Mouse (Mus musculus) T-cell, adult 2 months (primary cell): ENCODE measurements around the gene Ap2a1.
A peak's percentile ranks its signal among the peaks of the same experiment; 100 is the strongest.

ENCODE experiments used
- DNase-seq: peaks from one replicate; pipeline ENCODE4 v3.0.0; 2022; ENCODE audit warnings: low spot score

Gene Ap2a1

DNA sequence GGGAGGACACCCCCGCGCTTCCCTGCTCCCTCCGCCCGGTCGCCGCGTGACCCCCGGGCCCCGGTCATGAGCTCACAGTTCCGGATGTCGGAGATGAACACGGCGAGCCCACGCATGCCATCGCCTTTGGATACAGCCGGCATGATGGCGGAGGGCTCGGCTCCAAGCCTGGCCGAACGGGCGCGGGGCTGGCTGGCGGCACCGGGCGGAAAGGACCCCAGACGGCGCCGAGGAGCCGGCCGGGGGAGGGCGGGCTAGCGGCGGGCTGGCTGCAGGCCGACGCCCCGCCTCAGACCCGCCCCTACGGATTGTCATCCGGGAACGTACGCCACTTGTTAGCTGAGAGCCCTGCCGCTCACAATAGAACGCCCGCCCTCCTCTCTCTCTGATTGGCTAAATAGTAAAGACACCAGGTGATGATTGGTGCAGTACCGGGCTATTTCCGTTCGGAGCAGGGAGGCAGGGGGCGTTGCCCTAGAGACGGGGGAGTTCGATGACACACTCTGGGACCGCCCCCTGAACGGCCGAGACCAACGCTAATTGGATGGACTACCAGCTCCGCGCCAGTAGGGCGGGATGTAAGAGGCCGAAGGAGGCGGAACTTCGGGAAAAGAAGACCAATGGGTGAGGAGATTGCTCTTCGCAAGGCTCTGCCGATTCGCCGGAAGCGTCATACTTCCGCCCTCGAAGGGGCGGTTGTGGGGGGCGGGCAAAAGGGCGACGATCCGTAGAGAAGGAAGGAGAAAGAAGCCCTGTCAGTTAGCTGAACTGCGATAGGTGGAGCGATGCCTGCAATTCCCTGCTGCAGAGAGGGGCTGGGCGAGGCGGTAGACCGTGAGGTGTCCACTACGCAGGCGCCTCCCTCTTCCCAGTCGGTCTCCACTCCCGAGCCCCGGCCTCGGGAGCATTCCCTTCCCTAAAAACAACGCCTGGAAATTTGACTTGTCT is at the start of gene Ap2a1:
Gene Ap2a1 (minus strand): TSS at position 293 of the 948 bp plus-strand sequence.
- DNase-seq, result peak; percentile 100

DNA sequence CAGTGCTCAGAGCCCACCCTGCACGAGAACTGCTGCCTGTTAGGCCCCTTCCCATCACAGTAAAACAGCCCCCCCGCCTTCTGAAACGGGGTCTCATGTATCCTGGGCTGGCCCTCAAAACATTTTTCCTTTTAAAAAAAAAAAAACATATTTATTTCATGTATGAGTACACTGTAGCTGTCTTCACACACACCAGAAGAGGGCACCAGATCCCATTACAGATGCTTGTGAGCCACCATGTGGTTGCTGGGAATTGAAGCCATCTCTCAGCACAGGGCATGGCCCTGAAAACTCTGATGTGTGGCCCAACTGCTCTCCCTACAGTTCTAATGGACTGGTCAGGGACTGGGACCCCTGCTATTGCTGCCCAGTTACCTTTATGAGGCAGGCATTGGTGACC is 49.0 kb upstream of the Ap2a1 start:
- no peak for DNase-seq

DNA sequence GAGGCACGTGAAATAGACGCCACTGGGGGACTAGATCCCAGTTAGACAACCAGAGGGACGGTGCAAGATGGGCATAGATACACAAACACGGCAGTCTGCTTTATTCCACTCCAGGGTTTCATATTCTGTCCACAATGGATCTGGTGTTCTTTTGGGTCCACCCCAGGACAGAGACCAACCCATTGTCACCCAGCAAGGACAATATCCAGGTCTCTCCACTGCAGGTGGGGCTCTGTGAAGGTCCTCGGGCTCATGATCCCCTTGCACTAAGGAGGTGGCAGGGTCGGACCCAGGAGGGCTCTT is 45.8 kb upstream of the Ap2a1 start:
- DNase-seq, result no peak

DNA sequence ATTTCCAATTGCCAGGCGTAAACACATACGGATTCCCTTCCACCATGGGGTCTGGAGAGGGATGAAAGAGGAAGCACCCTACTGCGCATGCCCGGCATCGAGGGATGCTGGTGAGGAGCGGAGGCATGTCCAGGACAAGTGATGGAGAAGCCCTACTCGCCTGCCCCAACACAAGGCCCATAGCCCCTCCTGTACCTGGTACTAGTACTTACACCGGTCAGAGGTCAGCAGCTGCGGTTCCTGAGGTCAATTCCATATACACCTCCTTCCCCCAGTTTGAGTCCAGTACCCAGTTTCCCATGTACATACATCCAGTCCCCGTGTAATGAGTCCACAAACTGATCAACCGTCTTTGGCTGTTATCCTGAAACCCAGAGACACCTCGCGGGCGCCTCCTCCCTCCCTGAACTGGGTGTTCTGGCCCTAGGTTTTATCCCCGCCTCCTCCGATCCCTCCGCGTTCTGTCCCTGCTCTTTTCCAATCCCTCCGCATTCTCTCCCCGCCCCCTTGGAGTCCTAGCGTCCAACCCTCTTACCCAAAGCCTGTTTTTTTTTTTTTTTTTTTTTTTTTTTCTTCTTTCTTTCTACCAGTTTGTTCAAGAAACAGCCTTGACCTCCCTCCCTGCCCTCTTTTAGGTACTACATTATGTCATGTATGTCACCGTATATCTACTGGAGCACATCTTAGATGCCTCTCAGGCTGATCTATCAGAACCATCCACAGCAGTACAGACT is 45.3 kb upstream of the Ap2a1 start, which contains the start of gene Cpt1c:
Gene Cpt1c (minus strand): TSS at position 469 of the 734 bp plus-strand sequence.
- DNase-seq, result no peak

DNA sequence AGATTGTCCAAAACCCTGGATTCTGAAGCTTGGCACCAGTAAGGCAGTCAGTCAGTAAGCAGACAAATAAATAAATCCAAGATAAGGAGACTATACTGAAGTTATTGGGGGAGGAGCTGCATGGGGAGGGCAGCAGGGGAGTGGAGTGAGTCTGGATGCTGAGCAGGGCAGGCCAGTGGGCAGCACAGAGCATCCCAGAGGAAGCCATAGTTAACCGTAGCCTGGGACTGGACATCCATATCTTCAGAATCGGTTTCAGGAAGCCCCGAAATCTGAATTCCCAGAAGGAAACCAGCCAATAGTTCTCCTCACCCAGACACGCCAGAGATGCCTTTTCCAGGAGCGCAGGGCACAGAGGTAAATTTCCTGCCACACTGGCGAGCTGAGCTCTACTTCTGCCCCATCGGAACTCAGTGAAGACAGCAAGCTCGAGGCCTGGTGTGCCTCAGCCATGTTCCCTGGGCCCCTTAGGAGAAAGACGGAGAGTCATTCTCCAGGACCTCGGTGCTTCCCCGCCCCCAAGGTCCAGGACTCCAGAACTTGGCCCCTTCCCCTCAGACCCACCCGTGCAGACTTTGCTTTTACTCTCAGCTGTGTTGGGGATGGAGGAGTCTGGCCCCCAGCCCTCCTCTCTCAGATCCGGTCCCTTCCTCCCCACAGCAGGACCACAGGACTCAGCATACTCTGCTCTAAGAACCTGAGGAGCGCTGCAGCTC is 44.3 kb upstream of the Ap2a1 start:
- DNase-seq, result no peak

DNA sequence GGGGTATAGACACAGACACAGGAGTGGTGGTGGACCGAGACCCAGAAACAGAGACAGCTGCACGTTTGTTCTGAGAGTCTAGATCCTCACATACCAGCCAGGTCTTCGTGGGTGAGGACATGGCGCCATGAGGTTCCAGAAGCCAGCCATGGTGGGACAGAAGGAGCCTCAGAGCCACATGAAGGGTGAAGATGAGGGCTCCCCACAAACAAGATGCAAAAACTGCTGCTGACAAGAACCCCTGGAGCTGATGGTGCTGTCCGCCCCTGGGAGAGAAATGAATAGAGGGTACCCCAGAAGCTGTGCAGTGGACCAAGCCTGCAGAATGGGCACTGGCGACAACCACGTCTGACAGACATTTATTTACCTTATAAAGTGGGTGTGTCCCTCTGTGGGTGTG is 41.8 kb upstream of the Ap2a1 start:
- DNase-seq, result no peak

DNA sequence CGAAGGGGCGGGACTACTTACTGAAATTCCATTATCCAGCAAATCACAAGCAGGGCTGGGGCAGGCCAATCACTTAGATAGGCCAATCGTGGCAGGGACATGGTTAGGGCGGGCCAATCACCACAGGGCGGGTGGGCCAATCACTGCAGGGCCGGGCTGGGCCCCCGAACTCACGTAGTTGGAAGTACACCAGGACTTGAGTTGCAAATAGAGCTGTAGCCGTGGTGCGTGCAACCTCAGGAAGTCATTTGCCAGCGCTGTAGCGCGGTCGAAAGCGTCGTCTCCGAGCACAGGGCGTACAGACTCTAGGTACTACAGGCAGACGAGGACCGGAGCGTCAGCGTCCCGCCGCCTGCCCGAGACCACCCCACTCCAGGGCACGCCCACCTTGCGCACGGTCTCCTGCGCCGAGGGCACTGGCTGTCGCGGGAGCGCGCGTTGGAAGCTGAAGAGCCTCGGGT is 41.0 kb upstream of the Ap2a1 start:
- peak; percentile 80 for DNase-seq

DNA sequence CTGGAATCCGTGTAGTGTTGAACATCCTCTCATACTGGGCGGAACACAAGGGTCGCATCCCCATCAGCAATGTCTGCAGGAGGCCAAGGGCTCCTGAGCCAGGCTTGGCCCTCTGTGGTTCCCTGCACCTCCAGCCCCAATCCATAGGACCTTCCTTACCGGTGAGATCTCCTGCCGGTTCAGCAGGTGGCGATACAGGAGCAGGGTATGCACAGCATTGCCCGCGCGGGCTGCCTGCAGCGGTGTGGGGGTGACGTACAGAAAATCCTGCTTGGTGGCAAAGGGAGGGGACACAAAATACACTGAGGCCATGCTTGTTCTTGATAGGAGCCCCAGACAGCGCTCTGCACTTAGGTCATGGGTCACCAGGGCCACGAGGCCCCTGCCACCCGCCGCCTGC is 37.3 kb upstream of the Ap2a1 start:
- DNase-seq, result no peak

DNA sequence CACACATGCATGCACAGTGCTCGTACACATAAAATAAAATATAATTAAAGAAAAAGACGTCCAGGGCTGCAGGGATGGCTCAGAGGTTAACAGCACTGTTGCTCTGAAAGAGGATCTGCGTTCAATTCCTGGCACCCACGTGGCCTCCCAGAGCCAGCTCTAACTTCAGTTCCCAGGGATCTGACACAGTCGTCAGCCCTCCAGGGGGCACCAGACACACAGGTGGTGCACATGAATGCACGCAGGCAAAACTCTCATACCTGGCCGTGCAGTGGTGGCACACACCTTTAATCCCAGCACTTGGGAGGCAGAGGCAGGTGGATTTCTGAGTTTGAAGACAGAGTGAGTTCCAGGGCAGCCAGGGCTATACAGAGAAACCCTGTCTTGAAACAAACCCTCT is 36.7 kb upstream of the Ap2a1 start:
- no peak for DNase-seq

DNA sequence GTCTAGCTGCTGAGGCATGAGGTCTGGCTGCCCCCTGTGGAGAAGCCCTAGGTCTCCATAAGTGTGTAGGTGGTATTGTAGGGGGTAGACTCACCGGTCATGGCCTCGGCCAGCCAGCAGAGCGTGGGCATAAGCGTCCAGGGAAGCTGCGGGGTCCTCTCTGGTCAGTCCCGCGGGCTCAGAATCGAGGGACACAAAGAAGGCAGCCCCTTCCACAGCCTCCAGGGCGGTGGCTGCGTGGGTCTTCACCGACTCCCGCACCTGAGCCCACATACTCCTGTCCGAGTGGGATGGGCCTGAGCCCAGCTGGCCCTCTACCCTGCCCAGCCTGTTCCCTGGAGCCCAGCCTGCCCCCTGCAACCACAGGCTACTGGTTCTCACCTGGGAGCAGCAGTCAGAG is 35.7 kb upstream of the Ap2a1 start:
- no peak for DNase-seq

DNA sequence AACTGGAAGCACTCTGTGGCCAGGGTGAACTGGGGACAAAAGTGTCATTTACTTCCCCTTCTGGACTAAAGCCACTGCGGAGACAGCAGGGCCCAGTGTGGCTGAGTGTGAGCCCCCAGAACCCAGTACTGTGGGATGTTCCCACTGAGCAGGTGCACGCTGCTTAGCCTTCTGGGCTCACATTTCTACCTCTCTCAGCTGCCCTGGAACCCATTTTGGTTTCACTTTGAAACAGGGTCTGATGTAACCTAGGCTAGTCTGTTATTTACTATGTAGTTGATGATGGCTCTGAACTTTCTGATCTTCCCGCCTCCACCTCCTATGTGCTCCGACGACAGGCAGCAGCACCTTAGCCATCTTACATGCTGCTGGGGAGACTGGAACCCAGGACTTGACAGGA is 33.5 kb upstream of the Ap2a1 start:
- DNase-seq, result no peak

DNA sequence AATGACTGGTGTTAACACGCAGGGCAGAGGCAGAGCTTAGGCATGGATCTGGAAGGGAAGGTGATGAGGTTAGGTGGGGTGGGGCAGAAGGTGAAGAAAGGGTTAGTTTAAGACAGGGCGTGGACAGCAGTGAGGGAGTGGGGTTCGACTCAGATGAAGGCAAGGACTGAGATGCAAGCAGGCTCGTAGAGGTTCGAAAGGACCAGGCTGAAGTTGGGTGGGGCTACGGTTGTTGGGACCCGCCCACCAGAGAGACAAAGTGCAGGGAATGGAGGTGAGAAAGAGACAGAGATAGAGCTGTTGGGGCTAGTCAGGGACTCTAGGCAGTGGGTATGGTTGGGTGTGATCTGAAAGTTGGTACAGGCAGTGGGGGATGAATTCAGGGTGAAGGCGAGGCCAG is 33.0 kb upstream of the Ap2a1 start:
- no peak for DNase-seq

DNA sequence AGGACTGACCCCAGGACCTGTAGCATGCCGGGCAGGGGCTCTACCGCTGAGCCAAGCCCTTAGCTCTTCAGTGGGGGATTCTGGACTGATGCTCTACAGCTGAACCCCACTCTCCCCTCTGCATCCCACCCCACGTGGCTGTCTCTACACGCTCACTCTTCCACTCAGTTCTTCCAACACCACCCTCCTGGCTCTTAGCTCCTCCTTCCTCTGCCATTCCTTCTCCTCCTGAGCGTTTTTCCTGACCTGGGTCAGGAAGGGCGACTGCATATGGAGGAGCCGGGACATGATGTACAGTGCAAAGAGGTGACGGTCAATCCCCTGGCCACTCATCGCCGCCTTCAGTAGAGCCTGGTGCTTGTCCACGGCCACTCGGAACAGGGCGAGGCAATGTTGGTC is 31.2 kb upstream of the Ap2a1 start:
- DNase-seq, result no peak

DNA sequence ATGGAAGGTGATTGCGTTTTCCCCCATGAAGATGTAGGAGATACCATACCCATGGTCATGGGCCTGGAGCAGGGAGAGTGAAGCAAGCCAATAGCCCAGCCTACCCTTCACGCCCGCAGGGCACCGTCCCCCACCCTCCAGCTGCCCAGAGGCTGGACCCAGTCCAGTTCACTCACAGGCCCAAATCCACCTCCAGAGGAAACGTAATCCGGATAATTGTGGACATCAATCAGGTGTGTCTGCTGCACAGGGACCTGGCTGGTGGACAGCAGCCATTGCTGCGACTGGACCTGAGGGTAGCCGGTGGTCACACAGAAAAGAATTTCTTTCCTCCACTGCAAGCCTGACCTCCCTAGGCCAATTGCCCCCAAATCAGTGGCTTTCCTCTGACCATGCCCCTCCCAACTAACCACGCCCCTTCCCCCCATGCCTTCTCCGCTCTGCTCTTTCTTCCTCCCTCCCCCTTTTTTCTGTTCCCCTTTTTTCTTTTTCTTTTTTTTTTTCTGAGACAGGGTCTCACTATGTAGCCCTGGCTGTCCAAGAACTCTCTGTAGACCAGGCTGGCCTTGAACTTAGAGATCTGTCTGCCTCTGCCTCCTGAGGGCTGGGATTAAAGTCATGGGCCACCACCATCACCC is 30.7 kb upstream of the Ap2a1 start:
- no peak for DNase-seq

DNA sequence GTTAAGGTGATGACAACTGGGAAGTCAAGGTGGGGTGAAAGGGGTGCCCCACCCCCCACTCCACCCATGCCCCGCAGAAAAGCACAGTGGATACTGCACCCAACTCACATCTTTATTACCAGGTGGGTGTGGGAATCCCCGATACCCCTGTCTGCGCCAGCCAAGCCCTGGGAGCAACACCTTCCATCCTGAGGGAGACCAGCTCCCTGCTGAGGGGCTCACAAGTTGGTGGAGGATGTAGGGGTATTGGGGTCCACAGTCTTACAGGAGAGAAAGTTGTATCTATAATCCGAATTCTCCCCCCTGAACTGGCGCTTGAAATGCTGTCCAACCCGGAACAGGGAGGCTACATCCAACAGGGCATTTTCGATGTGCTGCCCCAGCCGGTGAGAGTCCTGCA is 30.0 kb upstream of the Ap2a1 start:
- no peak for DNase-seq

DNA sequence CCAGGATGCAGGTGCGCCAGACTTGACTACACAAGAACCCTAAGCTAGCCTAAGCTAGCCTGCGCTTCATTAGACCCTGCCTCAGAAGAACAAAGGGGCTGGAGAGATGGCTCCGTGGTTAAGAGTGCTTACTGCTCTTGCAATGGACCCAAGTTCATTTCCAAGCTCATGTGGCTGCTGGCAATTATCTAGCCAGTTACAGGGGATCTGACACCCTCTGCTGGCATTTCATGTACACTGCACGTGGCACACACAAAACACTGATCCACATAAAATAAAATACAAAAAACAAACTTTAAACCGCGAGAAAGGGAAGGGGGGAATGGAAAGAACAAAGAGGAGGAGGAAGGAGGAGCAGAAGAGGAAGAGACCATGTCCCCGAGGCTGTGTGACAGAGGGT is 28.9 kb upstream of the Ap2a1 start:
- DNase-seq, result no peak

DNA sequence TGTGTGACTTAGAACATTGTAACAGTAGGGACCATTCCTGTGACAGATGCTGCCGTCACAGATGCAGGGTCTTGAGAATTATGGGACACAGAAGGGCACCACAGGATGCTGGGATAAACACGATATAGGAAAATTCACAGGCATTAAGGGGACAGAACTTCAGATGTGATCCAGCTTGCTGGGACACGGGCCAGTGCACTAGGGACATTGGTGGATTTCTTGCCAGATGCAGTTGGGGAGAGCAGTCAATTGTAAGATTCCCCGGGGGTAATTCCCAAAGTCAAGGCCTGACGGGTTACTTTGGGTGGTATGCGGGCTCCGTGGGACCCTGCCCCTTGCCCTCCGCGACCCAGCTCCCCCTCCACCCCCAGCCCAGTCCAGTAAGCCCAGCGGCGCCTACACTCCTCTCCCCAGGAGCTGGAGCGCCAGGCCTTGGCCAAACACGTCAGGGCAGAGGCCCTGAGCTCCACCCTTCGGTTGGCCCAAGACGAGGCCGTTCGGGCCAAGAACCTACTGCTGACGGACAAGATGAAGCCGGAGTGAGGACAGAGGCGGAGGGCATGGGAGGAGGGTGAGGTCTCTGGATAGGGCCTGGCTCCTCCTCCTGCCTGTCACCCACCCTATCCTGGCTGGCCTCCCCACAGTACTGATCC is 28.0 kb upstream of the Ap2a1 start:
- DNase-seq, result no peak

DNA sequence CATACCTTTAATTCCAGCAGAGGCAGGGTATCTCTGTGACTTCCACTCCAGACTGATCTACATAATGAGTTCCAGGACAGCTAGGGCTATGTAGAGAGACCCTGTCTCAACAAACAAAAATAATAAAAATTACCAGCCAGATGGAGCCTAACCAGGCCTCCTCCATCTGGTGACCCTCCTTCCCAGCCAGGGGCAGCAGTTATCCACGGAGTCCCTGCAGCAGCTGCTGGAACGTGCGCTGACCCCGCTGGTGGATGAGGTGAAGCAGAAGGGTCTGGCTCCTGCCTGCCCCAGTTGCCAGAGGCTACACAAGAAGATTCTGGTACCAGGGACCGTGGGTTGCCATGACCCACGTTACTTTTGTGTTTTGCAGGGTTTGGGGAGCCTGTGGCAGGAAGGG is 27.0 kb upstream of the Ap2a1 start:
- no peak for DNase-seq

DNA sequence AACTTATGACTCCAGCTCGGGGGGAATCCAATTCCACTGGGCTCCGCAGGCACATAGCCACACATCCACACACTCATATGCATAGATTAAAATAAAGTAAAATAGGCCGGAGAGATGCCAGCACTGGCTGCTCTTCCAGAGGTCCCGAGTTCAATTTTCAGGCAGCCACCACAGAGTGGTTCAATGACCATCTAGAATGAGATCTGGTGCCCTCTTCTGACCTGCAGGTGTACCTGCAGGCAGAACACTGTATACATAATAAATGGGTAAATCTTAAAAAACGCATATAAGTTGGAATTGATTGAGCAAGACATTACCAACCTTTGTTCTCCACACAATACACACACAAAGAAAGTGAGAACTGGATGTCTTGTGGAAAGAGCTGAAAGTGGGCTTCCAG is 26.3 kb upstream of the Ap2a1 start:
- DNase-seq, result peak; percentile 39

DNA sequence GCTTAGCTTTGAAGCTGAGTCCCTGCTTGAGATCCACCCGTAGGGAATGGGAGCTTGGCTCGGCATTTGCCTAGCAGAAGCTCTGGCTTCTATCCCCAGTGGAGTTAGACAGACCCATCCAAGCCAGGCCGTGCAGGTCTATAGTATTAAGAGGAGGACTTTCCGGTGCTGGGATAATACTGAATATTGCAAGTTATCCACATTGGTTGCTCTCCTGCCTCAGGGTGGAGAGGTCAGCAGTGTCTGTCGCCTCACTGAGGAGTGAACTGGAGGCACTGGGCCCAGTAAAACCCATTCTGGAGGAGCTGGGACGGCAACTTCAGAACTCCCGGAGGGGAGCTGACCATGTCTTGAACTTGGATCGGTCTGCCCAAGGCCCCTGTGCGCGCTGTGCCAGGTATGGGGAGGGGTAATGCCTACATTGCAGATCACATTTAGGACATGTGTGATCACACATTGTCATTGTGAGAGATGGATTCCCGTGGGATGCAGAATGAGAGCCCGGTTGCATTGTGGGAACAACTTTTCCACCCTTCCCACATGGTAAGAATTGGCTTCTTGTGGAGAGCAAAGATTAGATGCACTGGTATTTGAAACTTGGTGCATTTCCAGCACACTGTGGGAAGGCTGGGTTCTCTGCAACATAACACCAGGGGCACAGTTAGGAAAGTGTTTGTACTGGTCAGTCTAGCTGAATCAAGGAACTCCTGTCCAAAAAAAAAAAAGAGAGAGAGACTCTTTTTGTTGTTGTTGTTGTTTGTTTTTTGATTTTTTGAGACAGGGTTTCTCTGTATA is 25.0 kb upstream of the Ap2a1 start:
- DNase-seq, result no peak

DNA sequence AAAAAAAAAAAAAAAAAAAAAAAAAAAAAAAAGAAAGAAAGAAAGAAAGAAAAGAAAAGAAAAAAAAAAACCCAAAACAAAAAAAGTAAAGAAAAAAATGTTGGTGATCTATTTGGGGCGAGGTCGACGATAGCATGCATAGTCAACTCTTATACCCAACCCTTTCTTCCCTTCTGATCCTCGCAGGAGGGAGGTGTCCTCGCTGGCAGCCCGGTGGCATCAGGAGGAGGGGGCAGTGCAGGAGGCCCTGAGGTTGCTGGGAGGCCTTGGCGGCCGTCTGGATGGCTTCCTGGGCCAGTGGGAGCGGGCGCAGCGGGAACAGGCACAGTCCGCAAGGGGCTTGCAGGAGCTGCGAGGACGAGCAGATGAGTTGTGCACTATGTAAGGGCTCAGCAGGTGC is 24.3 kb upstream of the Ap2a1 start:
- DNase-seq, result no peak
